Mouse (Mus musculus) adrenal gland, postnatal 14 days (tissue): ENCODE data around the gene Mta3. TPM values are rescaled to one million over a fixed set of nuclear protein-coding genes. Genes with fewer than 3 reads are reported as not detected.
"Not testable (repeated sequence)": the region's sequence is repeated elsewhere in the genome, so short reads cannot be mapped to it uniquely, and the experiment has no call there.

Experiments
- DNase-seq: peaks from one replicate; pipeline ENCODE4 v3.0.0; 2021; ENCODE audit warnings: mixed read lengths
- total RNA-seq: library from RNA; stranded (reverse); gene quantifications from 2 replicates; pipeline ENCODE4 v1.2.3, GENCODE M21; 2021

Mta3 gene
- total RNA-seq, 1 experiment from 2014 or later: 66.8 TPM

DNA sequence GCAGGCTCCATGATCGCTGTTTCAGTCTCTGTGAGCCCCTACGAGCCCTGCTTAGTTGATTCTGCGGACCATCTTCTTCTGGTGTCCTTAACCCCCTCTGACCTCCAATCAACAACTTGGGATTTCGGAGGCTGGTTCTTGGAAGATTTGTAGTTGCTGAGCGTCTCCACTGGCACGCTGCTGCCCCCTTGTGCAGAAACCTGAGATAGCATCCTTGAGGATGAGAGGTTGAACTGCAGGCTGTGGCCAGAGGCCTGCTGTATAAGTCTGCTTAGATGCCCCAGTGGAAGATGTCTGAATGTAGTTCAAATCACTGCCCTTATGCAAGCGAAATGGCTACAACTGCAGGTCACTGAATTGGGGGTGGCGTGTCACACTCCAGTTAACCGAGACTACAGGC, 144.5 kb downstream of the Mta3 start:
- DNase-seq: peak; percentile 90

DNA sequence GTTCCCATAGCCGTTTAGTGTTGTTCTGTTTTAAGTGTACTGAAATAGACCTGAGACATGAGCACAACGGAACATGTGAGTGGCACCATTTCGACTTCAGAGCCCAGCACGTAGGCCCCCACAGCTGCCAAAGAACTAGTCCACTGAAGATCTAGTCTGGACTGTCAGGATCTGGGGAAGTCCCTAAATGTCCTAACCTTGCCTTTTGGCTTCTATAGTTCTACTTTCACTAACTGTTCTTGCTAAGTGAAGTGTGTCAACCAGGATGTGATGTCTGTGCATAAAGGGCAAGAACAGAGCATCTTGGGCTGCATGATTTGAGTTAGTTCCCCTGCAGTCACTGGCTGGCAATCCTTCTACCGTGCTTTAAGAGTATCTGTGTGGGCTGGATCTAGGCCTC, 144.9 kb downstream of the Mta3 start:
- DNase-seq: no peak

DNA sequence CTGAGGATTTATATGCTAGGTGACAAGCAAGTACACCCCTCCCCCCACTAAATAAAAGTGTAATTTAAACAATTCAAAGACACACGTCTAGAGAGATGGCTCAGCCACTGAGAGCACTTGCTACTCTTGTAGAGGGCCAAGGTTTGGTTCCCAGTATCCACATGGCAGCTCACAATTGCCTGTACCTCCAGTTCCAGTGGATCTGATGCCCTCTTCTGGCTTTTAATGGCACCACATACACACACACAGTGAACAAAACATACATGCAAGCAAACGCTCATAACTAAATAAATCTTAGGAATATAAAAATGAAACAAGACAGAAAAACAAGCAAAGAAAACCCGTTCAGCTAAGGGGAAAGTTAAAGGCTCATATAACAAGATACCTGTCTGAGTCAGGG, 147.9 kb downstream of the Mta3 start:
- DNase-seq: no peak

DNA sequence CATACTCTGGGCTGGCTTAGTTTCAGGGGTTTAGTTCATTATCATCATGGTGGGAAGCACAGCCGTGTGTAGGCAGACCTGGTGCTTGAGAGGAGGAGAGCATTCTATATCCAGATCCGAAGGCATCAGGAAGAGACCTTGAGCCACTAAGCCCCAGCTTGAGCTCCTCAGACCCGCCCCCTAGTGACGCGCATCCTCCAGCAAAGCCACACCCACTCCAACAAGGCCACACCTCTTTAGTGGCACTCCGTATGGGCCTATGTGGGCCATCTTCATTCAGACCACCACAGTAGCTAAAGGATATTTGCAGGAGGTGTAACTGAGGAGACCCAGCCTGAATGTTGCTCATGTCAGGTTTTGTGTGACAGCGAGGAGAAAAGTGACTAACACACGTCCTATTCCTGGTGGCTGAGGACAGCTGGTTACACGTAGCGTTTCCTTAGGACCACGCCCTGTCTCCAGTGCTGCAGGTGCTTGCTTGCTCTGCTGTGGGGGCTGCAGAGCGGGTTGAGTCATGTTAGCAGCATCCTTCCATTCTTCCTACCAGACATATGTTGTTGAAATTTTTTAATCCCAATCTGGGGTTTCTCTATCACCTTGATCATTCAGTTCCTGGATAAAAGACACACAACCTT, 148.4 kb downstream of the Mta3 start:
- DNase-seq: peak; percentile 81

DNA sequence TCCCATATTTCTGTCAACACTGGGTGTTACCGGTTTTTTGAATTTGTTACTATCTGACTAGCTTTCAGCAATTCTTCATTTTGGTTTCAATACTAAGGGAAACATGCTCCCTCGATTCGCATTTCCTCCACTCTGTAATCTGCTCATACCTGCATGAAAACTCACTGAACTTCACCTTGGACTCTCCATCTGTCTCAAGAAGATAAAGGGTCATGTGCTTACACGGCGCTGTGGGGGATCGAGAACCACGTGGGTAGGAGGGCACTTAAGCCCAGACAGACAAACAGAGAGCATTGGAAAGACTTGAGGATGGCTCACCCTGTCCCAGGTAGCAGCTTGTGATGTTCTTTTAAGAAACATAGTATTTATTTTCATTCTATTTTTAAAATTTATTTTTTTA, 152.4 kb downstream of the Mta3 start:
- no peak for DNase-seq

DNA sequence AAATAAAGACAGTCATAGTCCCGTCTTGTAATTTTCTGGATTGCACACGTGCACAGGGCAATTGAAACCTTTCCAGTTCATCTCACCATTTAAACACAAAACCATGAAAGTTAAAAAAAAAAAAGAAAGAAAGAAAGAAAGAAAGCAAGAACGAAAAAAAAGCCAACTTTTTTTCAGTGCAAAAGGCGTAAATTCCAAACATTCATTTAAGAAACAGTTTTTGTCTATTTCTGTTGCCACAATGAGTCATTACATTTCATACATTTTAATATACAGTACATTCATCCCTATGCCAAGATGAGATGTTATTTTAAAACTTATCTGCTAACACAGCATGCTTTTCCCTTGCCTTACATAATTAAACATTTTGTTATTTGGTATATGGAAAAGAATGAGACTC, 153.7 kb downstream of the Mta3 start:
- no peak for DNase-seq

DNA sequence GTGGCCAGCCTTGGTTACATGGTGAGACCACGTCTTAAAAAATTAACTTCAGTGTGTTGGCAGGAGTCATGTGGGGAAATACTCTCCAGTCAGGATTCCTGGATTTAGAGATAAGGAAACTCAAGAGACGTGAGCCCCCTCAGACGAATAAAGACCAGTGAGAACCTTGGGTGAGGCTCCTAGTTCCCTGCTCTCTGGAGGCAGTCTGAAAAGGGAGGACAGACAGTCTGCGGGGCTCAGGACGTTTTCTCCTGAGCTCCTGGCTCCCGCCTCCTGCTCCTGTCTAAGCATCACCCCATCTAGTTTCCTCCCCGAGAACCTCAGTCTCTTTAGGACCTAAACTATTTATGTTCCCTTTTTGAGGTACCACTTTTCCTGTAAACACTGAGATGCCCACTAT, 154.3 kb downstream of the Mta3 start:
- DNase-seq: no peak

DNA sequence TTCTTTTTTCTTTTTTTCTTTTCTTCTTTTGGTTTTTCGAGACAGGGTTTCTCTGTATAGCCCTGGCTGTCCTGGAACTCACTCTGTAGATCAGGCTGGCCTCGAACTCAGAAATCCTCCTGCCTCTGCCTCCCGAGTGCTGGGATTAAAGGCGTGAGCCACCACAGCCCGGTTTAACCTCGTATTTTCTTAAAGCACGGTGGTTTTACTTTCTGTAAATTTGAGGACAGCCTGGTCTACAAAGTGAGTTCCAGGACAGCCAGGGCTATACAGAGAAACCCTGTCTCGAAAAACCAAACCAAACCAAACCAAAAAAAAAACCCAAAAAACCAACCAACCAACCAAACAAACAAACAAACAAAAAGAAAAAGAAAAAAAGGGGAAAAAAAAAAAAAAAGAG, 155.0 kb downstream of the Mta3 start:
- not testable (repeated sequence) for DNase-seq

DNA sequence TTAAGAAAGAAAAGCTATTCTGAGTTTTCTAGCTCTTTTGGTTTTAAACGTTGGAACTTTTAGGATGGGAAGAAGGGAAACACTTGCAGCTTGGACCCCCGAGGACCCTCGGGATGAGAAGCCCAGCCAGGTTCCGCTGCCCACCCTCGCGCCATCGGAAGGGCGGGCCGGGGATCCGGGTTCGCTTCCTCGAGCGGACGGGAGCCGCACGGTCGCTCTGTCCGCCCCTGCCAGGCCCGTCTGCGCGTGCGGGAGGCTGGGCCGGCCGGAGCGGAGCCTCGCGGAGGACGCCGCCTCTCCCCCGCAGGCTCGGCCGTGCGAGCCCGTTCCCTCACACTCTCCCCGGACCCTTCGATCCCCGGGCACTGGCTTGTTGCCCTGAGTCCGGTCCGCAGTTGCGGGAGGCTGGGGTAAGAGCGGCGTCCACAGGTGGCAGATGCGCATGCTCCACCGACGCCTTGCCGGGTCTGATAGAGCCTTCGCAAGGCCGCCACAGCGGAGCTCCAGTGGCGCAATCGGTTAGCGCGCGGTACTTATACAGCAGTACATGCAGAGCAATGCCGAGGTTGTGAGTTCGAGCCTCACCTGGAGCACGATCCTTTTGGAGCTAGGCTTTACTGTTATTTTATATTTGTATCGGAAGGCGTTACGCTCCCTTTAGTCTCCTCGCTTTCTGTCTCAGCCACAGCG, 155.6 kb downstream of the Mta3 start:
- DNase-seq: peak; percentile 95

DNA sequence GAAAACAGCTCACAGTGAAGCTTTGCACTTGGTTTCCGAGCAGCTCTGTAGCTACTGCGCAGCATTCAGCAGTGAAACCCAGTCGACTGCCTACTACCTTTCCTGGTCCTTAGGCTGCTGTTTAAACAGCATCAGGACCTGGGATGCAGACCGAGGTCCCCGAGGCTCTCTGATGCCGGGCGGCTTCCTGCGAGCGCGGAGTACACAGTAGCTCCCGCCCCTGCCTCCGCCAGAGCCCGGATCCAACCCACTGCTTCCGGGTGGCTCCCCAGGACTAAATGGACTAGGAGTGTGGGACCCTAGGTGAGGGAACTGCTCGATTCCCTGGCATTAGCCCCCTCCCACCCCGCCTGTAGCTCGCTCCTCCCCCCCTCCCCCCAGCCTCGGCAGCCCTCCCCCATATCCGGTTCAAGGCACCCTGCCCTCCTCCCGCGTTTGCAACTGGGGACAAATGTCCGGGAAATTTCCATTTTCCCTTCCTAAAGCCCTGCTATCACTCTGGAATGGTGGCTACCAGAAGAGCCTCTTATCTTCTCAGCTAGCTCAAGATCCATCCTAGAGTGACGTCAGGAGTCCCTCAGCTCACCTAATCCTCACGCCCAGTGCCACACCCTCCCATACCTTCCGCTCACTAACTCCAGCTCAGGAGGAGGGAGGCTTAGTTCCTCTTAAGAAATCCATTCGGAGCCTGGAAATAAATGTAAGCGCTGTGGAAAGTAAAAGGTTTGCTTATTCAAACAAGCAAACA, 156.3 kb downstream of the Mta3 start:
- peak; percentile 77 for DNase-seq

DNA sequence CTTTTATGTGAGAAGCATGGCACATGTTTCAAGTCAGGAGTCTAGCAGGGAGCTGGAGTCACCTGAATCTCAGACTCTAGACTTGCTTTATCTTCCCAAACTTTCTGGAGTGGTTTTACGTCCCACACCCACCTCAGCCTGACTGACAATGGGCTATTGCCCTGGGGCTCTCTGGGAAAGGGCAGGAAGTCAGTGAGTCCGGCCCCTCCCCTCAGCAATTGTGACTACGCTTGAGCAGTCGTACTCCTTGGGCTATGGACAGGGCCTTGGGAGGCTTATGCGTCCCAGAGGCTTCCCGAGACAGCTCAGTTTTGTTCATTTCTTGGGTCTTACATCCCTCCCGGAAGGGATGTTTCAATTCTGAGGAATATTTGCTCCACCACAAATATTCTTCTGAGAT, 159.4 kb downstream of the Mta3 start:
- no peak for DNase-seq

DNA sequence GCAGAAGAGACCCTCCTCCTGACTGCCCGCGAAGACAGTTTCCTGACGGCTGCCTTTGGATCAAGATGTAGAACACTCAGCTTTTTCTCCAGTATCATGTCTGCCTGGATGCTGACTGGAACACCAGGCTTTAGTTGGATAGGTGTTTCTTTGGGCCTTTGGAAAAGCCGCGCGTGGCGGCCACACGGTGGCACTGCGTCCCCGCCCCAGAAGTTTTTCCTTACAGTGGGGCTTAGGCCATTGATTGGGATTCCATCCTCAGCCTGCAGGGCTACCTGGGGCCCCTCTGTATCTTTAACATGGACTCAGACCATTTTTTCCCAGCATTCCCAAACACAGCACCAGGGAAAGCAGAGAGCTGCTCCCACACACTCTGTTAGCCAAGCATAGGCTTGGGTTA, 160.6 kb downstream of the Mta3 start:
- DNase-seq: peak; percentile 40

DNA sequence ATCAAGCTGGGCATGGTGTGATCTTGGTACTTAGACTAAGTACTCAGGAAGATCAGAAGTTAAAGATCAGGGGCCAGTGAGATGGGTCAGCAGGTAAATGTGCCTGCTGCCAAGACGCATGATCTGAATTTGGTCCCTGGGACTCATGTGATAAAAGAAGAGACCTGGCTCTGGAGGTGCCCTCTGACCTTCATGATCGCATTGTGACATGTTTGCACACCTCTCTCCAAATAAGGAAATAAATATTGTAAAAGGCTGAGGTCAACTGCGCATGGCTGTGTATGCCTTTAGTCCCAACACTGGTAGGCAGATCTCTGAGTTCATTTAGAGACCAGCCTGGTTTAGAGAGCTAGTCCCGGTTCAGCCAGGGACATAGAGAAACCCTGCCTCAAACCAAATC, 164.4 kb downstream of the Mta3 start:
- no peak for DNase-seq

Other genes starting within 250 kb of the Mta3 start
- 220 and 252 TPM in 2 replicates for gene Cox7a2l, start 188.8 kb upstream of the Mta3 start, total RNA-seq
- gene Kcng3, start 74.3 kb upstream of the Mta3 start, total RNA-seq: 10.6 and 11.0 TPM in 2 replicates
- gene Haao, start 141.8 kb downstream of the Mta3 start, total RNA-seq: 6.8 and 27.0 TPM in 2 replicates